Mouse (Mus musculus) liver, adult 2 months (tissue): ENCODE measurements at regions not wholly inside any gene's neighbourhood (a gene's known extent, or its start where the extent isn't known, plus 50 kb on each side); places are given as distances from the start of the nearest gene placed in this dataset.

Experiments used
- CTCF ChIP-seq: fragments of 200-500 bp; IDR thresholded peaks from 2 replicates; pipeline ENCODE4 v1.5.1; 2011; ENCODE audit warnings: low read depth, low read length, control low read depth
- POLR2A ChIP-seq: fragments of 200-500 bp; IDR thresholded peaks from 2 replicates; pipeline ENCODE4 v1.6.1; 2011; ENCODE audit warnings: low read length, control low read depth; ENCODE audit not compliant: insufficient read depth; ENCODE audit errors: extremely low read depth

- TF ChIP-seq POLR2A (no peak), CTCF (no peak)
Observed at GRCm38 (mm10) chr14:19688426-19688825, 62.6 kb upstream of the Nid2 start.
